ENCODE assay signal across 8 mouse cellular contexts in genomic region chrX:50635634-50636033, GRCm38 (mm10).
DNase-seq lines count a peak whose midpoint lies in the region; ATAC-seq and TF ChIP-seq lines count a peak whose summit lies in the region.

No protein-coding gene starts in this region.

- peak overlapping the region; percentile 71 for H3K4me2 ChIP-seq in heart, embryonic 14.5 days (ENCODE audit: low read length)
- H3K4me2 ChIP-seq in forebrain, postnatal 0 days (ENCODE audit: low read depth), result peak overlapping the region; percentile 60

- 0 out of 2 replicates have a peak, but pooled peaks cover under 1% of the 10 kb centered on the region for H3K36me3 ChIP-seq in heart, embryonic 14.5 days (ENCODE audit: control insufficient read depth, insufficient read depth, low read length)
- H3K36me3 ChIP-seq in G1E (replicated peaks), result peaks cover 8% of the 10 kb centered on the region
- no peaks in the 10 kb centered on the region for H3K36me3 ChIP-seq in forebrain, postnatal 0 days (ENCODE audit: insufficient read depth)
- peaks cover 5% of the 10 kb centered on the region for H3K36me3 ChIP-seq in megakaryocyte, embryonic 14.5 days (replicated peaks; ENCODE audit: low read length)

- WGBS in heart, embryonic 14.5 days, result 30% methylated on average over 6 of the region's 6 CpGs
- 27% methylated on average over 6 of the region's 6 CpGs for WGBS in forebrain, postnatal 0 days

- intact Hi-C loops in heart, postnatal 10 days (cut with DNase I), result loop anchor here (10.0 kb wide), 1 partner anchor 389 kb away; no protein-coding TSS in a partner anchor

- no peak for TF ChIP-seq CTCF in G1E (IDR thresholded peaks at IDR 0.05; ENCODE audit: low read depth, low read length)
- no peak for TF ChIP-seq CTCF in forebrain, postnatal 0 days (IDR thresholded peaks at IDR 0.05; ENCODE audit: low read depth)

- peak overlapping the region; percentile 61 for H3K9ac ChIP-seq in heart, embryonic 14.5 days (ENCODE audit: low read length)
- peak overlapping the region; percentile 14; the same call in 1 of the 2 replicates for H3K9ac ChIP-seq in forebrain, postnatal 0 days

- H3K9me3 ChIP-seq in heart, embryonic 14.5 days (ENCODE audit: control insufficient read depth, low read length), result no peaks in the 10 kb centered on the region
- no peaks in the 10 kb centered on the region for H3K9me3 ChIP-seq in G1E (replicated peaks)
- H3K9me3 ChIP-seq in forebrain, postnatal 0 days (ENCODE audit: low read length), result no peaks in the 10 kb centered on the region
- no peaks in the 10 kb centered on the region for H3K9me3 ChIP-seq in megakaryocyte, embryonic 14.5 days

- no peak for DNase-seq in heart, postnatal 10 days
- DNase-seq in G1E (ENCODE audit: low spot score), result no peak
- no peak for DNase-seq in forebrain, postnatal 0 days
- no peak for DNase-seq in spleen, postnatal 14 days (ENCODE audit: low spot score in 2 of 2)
- no peak for DNase-seq in left cerebral cortex, adult 11 months (ENCODE audit: low spot score)
- no peak for DNase-seq in kidney, postnatal 25 days

- no peak for ATAC-seq in heart, embryonic 14.5 days (ENCODE audit: insufficient number of reproducible peaks, insufficient read depth, low FRiP score, low read depth)
- no peak for ATAC-seq in G1E (ENCODE audit: extremely low read depth, insufficient number of reproducible peaks, low FRiP score, poor library complexity, severe bottlenecking)
- peak; percentile 36 for ATAC-seq in forebrain, postnatal 0 days

- peaks cover 0 to 3% of the 10 kb centered on the region in 2 experiments; a peak in 1 of 4 replicates for H3K4me1 ChIP-seq in heart, embryonic 14.5 days (ENCODE audit: control insufficient read depth in 2 of 2, insufficient read depth in 2 of 2, low read length in 2 of 2)
- H3K4me1 ChIP-seq in G1E (ENCODE audit: insufficient read depth, low read depth, low read length), result no peaks in the 10 kb centered on the region; the same call in 1 of the 2 replicates
- no peaks in the 10 kb centered on the region for H3K4me1 ChIP-seq in forebrain, postnatal 0 days (ENCODE audit: insufficient read depth)
- H3K4me1 ChIP-seq in megakaryocyte, embryonic 14.5 days, result peaks cover 12% of the 10 kb centered on the region; the same call in 1 of the 2 replicates

- no peaks in the 10 kb centered on the region; the same call in 1 of the 2 replicates for H3K27me3 ChIP-seq in heart, embryonic 14.5 days (ENCODE audit: control insufficient read depth, insufficient read depth, low read length)
- H3K27me3 ChIP-seq in G1E (ENCODE audit: insufficient read depth, low read length), result no peaks in the 10 kb centered on the region
- no peaks in the 10 kb centered on the region for H3K27me3 ChIP-seq in forebrain, postnatal 0 days (ENCODE audit: insufficient read depth, low read length)
- peaks cover 15% of the 10 kb centered on the region for H3K27me3 ChIP-seq in megakaryocyte, embryonic 14.5 days (replicated peaks)

- H3K4me3 ChIP-seq in heart, embryonic 14.5 days (ENCODE audit: control insufficient read depth in 1 of 2, insufficient read depth in 1 of 2, low read depth in 1 of 2, low read length in 2 of 2), result peak overlapping the region; percentile 62 to 75
- peak overlapping the region; percentile 70 for H3K4me3 ChIP-seq in G1E (ENCODE audit: low read depth, low read length)
- peak overlapping the region; percentile 46 for H3K4me3 ChIP-seq in forebrain, postnatal 0 days (ENCODE audit: low read depth, low read length)
- peak overlapping the region; percentile 93 for H3K4me3 ChIP-seq in megakaryocyte, embryonic 14.5 days (replicated peaks)

- peak overlapping the region; percentile 52 to 68 for H3K27ac ChIP-seq in heart, embryonic 14.5 days (replicated peaks in 1 of 2; ENCODE audit: control insufficient read depth in 1 of 2, insufficient read depth in 1 of 2, low read depth in 2 of 2, low read length in 2 of 2)
- no peak overlapping the region for H3K27ac ChIP-seq in forebrain, postnatal 0 days (ENCODE audit: low read depth, low read length)
